In genomic region chr1:182881246-182881645, GRCm38 (mm10) we compare ENCODE assay signal across 25 mouse cellular contexts.
DNase-seq lines count a peak whose midpoint lies in the region; ATAC-seq and TF ChIP-seq lines count a peak whose summit lies in the region.
"Had no signal": no experiment of that assay in that cellular context is flagged by ENCODE, and none has a peak within 500 bp of the region (broad histone marks: within the 10 kb centered on the region; RNA-seq: fewer than 3 reads in every experiment).

No protein-coding gene starts in this region.

- H3K9me3 ChIP-seq in heart, embryonic 10.5 days: no peaks in the 10 kb centered on the region
- peaks cover 4% of the 10 kb centered on the region for H3K9me3 ChIP-seq in kidney, embryonic 16.5 days (ENCODE audit: low read length)
- no peaks in the 10 kb centered on the region for H3K9me3 ChIP-seq in lung, embryonic 15.5 days
- H3K9me3 ChIP-seq in forebrain, embryonic 15.5 days: no peaks in the 10 kb centered on the region
- H3K9me3 ChIP-seq: embryonic facial prominence, embryonic 15.5 days; heart, embryonic 15.5 days; liver, embryonic 15.5 days; midbrain, embryonic 13.5 days had no signal

- 68% methylated on average over 8 of the region's 8 CpGs for WGBS in heart, embryonic 10.5 days
- 66% methylated on average over 8 of the region's 8 CpGs for WGBS in kidney, embryonic 16.5 days
- 56% methylated on average over 8 of the region's 8 CpGs for WGBS in lung, embryonic 15.5 days
- 48% methylated on average over 8 of the region's 8 CpGs for WGBS in lung, adult 2 months
- 93% methylated on average over 8 of the region's 8 CpGs for WGBS in forebrain, embryonic 15.5 days

- H3K27me3 ChIP-seq in heart, embryonic 10.5 days (ENCODE audit: insufficient read depth, poor library complexity, severe bottlenecking): no peaks in the 10 kb centered on the region
- H3K27me3 ChIP-seq in kidney, embryonic 16.5 days (ENCODE audit: insufficient read depth, low read length): no peaks in the 10 kb centered on the region
- H3K27me3 ChIP-seq in lung, embryonic 15.5 days: no peaks in the 10 kb centered on the region
- H3K27me3 ChIP-seq in forebrain, embryonic 15.5 days: no peaks in the 10 kb centered on the region
- H3K27me3 ChIP-seq: embryonic facial prominence, embryonic 15.5 days; forebrain, embryonic 12.5 days; heart, embryonic 15.5 days; limb, embryonic 13.5 days; liver, embryonic 15.5 days; midbrain, embryonic 13.5 days; neural tube, embryonic 13.5 days; Patski had no signal

- no peak overlapping the region for H3K4me2 ChIP-seq in kidney, embryonic 16.5 days (replicated peaks; ENCODE audit: low read depth, low read length)
- H3K4me2 ChIP-seq in lung, embryonic 15.5 days: no peak overlapping the region
- no peak overlapping the region for H3K4me2 ChIP-seq in forebrain, embryonic 15.5 days (replicated peaks)
- H3K4me2 ChIP-seq: embryonic facial prominence, embryonic 15.5 days; forebrain, embryonic 12.5 days; heart, embryonic 15.5 days; limb, embryonic 13.5 days; liver, embryonic 15.5 days; midbrain, embryonic 13.5 days; neural tube, embryonic 13.5 days had no signal

- H3K27ac ChIP-seq in heart, embryonic 10.5 days: 0 out of 2 replicates have a peak overlapping the region, but pooled peaks have one; percentile 17
- no peak overlapping the region; the same call in 1 of the 2 replicates for H3K27ac ChIP-seq in kidney, embryonic 16.5 days (ENCODE audit: low read length)
- H3K27ac ChIP-seq in lung, embryonic 15.5 days: no peak overlapping the region
- no peak overlapping the region for H3K27ac ChIP-seq in forebrain, embryonic 15.5 days (replicated peaks)
- H3K27ac ChIP-seq: embryonic facial prominence, embryonic 10.5 days; embryonic facial prominence, embryonic 15.5 days; forebrain, embryonic 12.5 days; heart, embryonic 15.5 days; limb, embryonic 13.5 days; liver, embryonic 15.5 days; macrophage; midbrain, embryonic 13.5 days had no signal

- ATAC-seq in kidney, embryonic 16.5 days (ENCODE audit: low FRiP score, low TSS enrichment): peak; percentile 61; the same call in 1 of the 2 replicates
- ATAC-seq in lung, embryonic 15.5 days (ENCODE audit: borderline replicate concordance, extremely low read depth, low FRiP score, low TSS enrichment): peak; percentile 35; the same call in 1 of the 2 replicates
- no peak for ATAC-seq in forebrain, embryonic 15.5 days (replicated peaks)
- ATAC-seq: intestine, embryonic 16.5 days; midbrain, embryonic 13.5 days; Patski had no signal

- H3K36me3 ChIP-seq in heart, embryonic 10.5 days: no peaks in the 10 kb centered on the region
- H3K36me3 ChIP-seq in kidney, embryonic 16.5 days (ENCODE audit: insufficient read depth, low read length): no peaks in the 10 kb centered on the region
- H3K36me3 ChIP-seq in lung, embryonic 15.5 days: no peaks in the 10 kb centered on the region
- H3K36me3 ChIP-seq in forebrain, embryonic 15.5 days: no peaks in the 10 kb centered on the region
- H3K36me3 ChIP-seq: embryonic facial prominence, embryonic 15.5 days; forebrain, embryonic 12.5 days; heart, embryonic 15.5 days; liver, embryonic 15.5 days; midbrain, embryonic 13.5 days had no signal

- TF ChIP-seq POLR2A in lung, adult 2 months (IDR thresholded peaks at IDR 0.05; ENCODE audit: borderline replicate concordance, extremely low read depth, low read depth, low read length): no peak

- peaks cover 15% of the 10 kb centered on the region for H3K4me1 ChIP-seq in heart, embryonic 10.5 days
- peaks cover 3% of the 10 kb centered on the region; the same call in 1 of the 2 replicates for H3K4me1 ChIP-seq in kidney, embryonic 16.5 days (ENCODE audit: insufficient read depth, low read length)
- no peaks in the 10 kb centered on the region for H3K4me1 ChIP-seq in lung, embryonic 15.5 days
- peaks cover 4% of the 10 kb centered on the region for H3K4me1 ChIP-seq in lung, adult 2 months (ENCODE audit: control insufficient read depth, insufficient read depth, low read length)
- H3K4me1 ChIP-seq in forebrain, embryonic 15.5 days: no peaks in the 10 kb centered on the region
- H3K4me1 ChIP-seq: embryonic facial prominence, embryonic 10.5 days; embryonic facial prominence, embryonic 15.5 days; forebrain, embryonic 12.5 days; liver, embryonic 15.5 days had no signal

- DNase-seq in heart, embryonic 10.5 days (ENCODE audit: low spot score): no peak
- no peak for DNase-seq in heart, adult 9 months (ENCODE audit: low spot score in 2 of 2)
- no peak for DNase-seq in kidney, adult 8-10 months
- DNase-seq in lung, adult 2 months: no peak
- DNase-seq: adrenal gland, postnatal 25 days; cerebellum, adult 18-20 months; cerebellum, postnatal 10 days; gastrocnemius, postnatal 10 days; kidney, postnatal 4 days; thymus, adult 2 months; thymus, postnatal 36 days had no signal

- H3K9ac ChIP-seq in kidney, embryonic 16.5 days (replicated peaks; ENCODE audit: low read length): no peak overlapping the region
- no peak overlapping the region for H3K9ac ChIP-seq in lung, embryonic 15.5 days
- no peak overlapping the region for H3K9ac ChIP-seq in forebrain, embryonic 15.5 days (replicated peaks)
- H3K9ac ChIP-seq: embryonic facial prominence, embryonic 15.5 days; forebrain, embryonic 12.5 days; heart, embryonic 15.5 days; limb, embryonic 13.5 days; liver, embryonic 15.5 days; midbrain, embryonic 13.5 days had no signal

- no peak overlapping the region for H3K4me3 ChIP-seq in heart, embryonic 10.5 days
- no peak overlapping the region for H3K4me3 ChIP-seq in kidney, embryonic 16.5 days (ENCODE audit: low read length)
- H3K4me3 ChIP-seq in lung, embryonic 15.5 days: no peak overlapping the region
- H3K4me3 ChIP-seq in lung, adult 2 months (replicated peaks; ENCODE audit: extremely low read depth, low read depth, low read length): no peak overlapping the region
- H3K4me3 ChIP-seq in forebrain, embryonic 15.5 days: no peak overlapping the region
- H3K4me3 ChIP-seq: embryonic facial prominence, embryonic 10.5 days; embryonic facial prominence, embryonic 15.5 days; forebrain, embryonic 12.5 days; heart, embryonic 15.5 days; limb, embryonic 13.5 days; liver, embryonic 15.5 days; midbrain, embryonic 13.5 days; neural tube, embryonic 13.5 days had no signal

- TF ChIP-seq CTCF in lung, adult 2 months (IDR thresholded peaks at IDR 0.05; ENCODE audit: insufficient read depth, low read length): no peak
